Mouse (Mus musculus): ENCODE measurements around the gene Olfr720. TPM values are rescaled to one million over a fixed set of nuclear protein-coding genes. Genes with fewer than 3 reads are reported as not detected.

Olfr720 gene
- polyA plus RNA-seq (2014; fragmentation: Nextera tagmentation; extraction: Ambion mirVana) = not detected in 2 replicates

DNA sequence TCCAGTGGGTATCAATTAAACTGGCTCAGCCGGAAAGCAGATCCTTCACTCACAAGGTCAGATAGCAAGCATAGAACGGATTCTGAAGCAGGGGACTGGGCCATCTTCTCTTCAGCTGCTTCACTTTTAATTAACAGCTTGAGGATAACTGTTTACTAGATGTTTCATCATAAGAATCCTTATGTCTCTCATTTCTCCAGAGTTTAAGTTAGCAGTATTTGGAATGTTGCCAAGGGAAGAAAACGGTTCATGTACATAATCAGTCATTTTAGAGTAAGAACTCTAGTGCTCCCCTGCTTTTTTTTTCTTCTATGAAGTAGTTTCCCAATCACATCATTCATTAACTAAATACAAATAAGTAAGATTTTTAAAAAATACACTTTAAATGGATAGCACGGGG lies at the start of gene Olfr720:
TSS of gene Olfr720 (minus strand) at position 101 of the 400 bp plus-strand sequence.
- Histone ChIP-seq H3K27me3 (ENCODE audit: control insufficient read depth, insufficient read depth, low read length) (no peaks in the 10 kb centered on the region), H3K4me3 (ENCODE audit: low read depth, low read length) (no peak within 1 kb of the TSS), H3K4me2 (ENCODE audit: low read depth, low read length) (no peak within 1 kb of the TSS), H3K36me3 (ENCODE audit: control insufficient read depth, insufficient read depth, low read length) (no peaks in the 10 kb centered on the region), H3K4me1 (ENCODE audit: control insufficient read depth, insufficient read depth, low read length) (no peaks in the 10 kb centered on the region), H3K9ac (replicated peaks; ENCODE audit: low read depth, low read length) (no peak within 1 kb of the TSS), H3K9me3 (ENCODE audit: control insufficient read depth, low read length) (no peaks in the 10 kb centered on the region), H3K27ac (ENCODE audit: low read depth, low read length) (no peak within 1 kb of the TSS)
- ATAC-seq (ENCODE audit: low read depth) = no peak
- 85% methylated on average over 4 of the region's 4 CpGs for whole genome bisulfite sequencing

Other genes starting within 250 kb of the Olfr720 start
- gene Atxn7, start 225.4 kb downstream of the Olfr720 start, polyA plus RNA-seq (2014; fragmentation: Nextera tagmentation; extraction: Ambion mirVana) = 6.0 and 6.1 TPM in 2 replicates
- gene Thoc7, start 225.0 kb downstream of the Olfr720 start, polyA plus RNA-seq (2014; fragmentation: Nextera tagmentation; extraction: Ambion mirVana) = 207 and 228 TPM in 2 replicates
- 243 and 260 TPM in 2 replicates for gene Psmd6, start 65.9 kb downstream of the Olfr720 start, polyA plus RNA-seq (2014; fragmentation: Nextera tagmentation; extraction: Ambion mirVana)
- 0.09 TPM in 1 of 2 replicates, not detected in the other for gene Olfr31, start 136.0 kb upstream of the Olfr720 start, polyA plus RNA-seq (2014; fragmentation: Nextera tagmentation; extraction: Ambion mirVana)
- 1.9 and 2.4 TPM in 2 replicates for gene Il3ra, start 159.4 kb upstream of the Olfr720 start, polyA plus RNA-seq (2014; fragmentation: Nextera tagmentation; extraction: Ambion mirVana)
- not detected in 2 replicates for gene Olfr721-ps1, start 214.5 kb upstream of the Olfr720 start, polyA plus RNA-seq (2014; fragmentation: Nextera tagmentation; extraction: Ambion mirVana)